Mouse (Mus musculus): ENCODE measurements around the gene Bank1. TPM values are rescaled to one million over a fixed set of nuclear protein-coding genes. Genes with fewer than 3 reads are reported as not detected.

Gene Bank1
- polyA plus RNA-seq, 1 experiment from 2014 or later: 0.22 TPM

DNA sequence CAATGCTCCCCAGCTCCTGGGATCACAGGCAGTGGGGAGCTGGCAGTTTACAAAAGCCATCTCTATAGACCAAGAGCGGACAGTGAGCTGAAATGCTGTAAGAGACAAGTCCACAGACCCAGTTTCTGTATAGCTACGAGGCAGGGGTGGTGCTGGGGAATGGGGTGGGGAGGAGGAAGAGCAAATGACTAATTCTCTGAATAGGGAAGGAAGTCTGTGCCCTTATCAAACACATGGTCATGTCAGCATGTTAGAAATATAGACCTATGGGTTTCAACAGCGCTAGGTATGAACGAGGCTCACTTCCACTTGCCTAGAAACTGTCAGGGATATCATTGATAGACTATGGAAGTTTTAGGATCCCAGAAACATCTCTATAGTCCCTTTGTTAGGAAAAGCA lies 73.0 kb downstream of the Bank1 start:
- DNase-seq (ENCODE audit: low spot score) (no peak), ATAC-seq (replicated peaks; ENCODE audit: insufficient number of reproducible peaks, low FRiP score, low TSS enrichment, low read depth) (no peak)
- H3K4me3 ChIP-seq (ENCODE audit: low read depth, low read length): no peak overlapping the region

GRCm38 (mm10) chr3:136251578-136251977 lies 74.3 kb downstream of the Bank1 start:
- Histone ChIP-seq H3K4me3 (ENCODE audit: low read depth, low read length) (no peak overlapping the region), H3K4me1 (ENCODE audit: control insufficient read depth, insufficient read depth, low read length) (no peaks in the 10 kb centered on the region), H3K36me3 (replicated peaks; ENCODE audit: control insufficient read depth, insufficient read depth, low read depth, low read length) (no peaks in the 10 kb centered on the region), H3K27ac (replicated peaks; ENCODE audit: low read depth, low read length) (no peak overlapping the region), H3K9ac (replicated peaks; ENCODE audit: low read length) (no peak overlapping the region), H3K9me3 (replicated peaks; ENCODE audit: control insufficient read depth, low read length) (no peaks in the 10 kb centered on the region), H3K4me2 (ENCODE audit: low read depth, low read length) (no peak overlapping the region), H3K27me3 (ENCODE audit: control insufficient read depth, insufficient read depth, low read length) (no peaks in the 10 kb centered on the region)
- DNase-seq (ENCODE audit: low spot score) (no peak), ATAC-seq (replicated peaks; ENCODE audit: insufficient number of reproducible peaks, low FRiP score, low TSS enrichment, low read depth) (no peak)
- WGBS: 88% methylated on average over 4 of the region's 4 CpGs

More for the DNA sequence above, 73.0 kb downstream of the Bank1 start:
- no peak overlapping the region for H3K9ac ChIP-seq (replicated peaks; ENCODE audit: low read length)
- H3K4me1 ChIP-seq (ENCODE audit: control insufficient read depth, insufficient read depth, low read length): no peaks in the 10 kb centered on the region
- WGBS: 70% methylated on average over 4 of the region's 4 CpGs
- no peaks in the 10 kb centered on the region for H3K9me3 ChIP-seq (replicated peaks; ENCODE audit: control insufficient read depth, low read length)
- no peak overlapping the region for H3K27ac ChIP-seq (replicated peaks; ENCODE audit: low read depth, low read length)
- H3K36me3 ChIP-seq (replicated peaks; ENCODE audit: control insufficient read depth, insufficient read depth, low read depth, low read length): no peaks in the 10 kb centered on the region
- H3K4me2 ChIP-seq (ENCODE audit: low read depth, low read length): no peak overlapping the region
- no peaks in the 10 kb centered on the region for H3K27me3 ChIP-seq (ENCODE audit: control insufficient read depth, insufficient read depth, low read length)

DNA sequence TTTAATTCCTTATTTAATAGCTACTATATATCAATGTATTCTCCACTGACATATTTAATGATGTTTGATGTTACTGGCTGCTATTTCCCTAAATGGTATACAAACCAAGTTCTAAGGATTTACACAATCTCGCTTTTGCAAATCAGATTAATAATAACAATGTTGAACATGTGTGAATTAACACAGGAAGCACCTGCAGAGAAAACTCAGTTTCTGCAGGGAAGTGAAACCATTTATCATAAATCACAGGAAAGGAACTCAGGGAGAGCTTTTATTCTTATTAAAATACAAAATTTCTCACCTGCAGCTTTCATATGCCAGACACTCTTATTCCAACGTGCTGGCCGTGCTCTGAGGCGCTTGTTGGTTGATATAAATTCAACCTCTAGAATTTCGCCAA lies 78.5 kb downstream of the Bank1 start:
- Histone ChIP-seq H3K27ac (replicated peaks; ENCODE audit: low read depth, low read length) (no peak overlapping the region), H3K4me2 (ENCODE audit: low read depth, low read length) (no peak overlapping the region), H3K27me3 (ENCODE audit: control insufficient read depth, insufficient read depth, low read length) (no peaks in the 10 kb centered on the region), H3K4me3 (ENCODE audit: low read depth, low read length) (no peak overlapping the region), H3K9me3 (replicated peaks; ENCODE audit: control insufficient read depth, low read length) (no peaks in the 10 kb centered on the region), H3K9ac (replicated peaks; ENCODE audit: low read length) (no peak overlapping the region), H3K36me3 (replicated peaks; ENCODE audit: control insufficient read depth, insufficient read depth, low read depth, low read length) (no peaks in the 10 kb centered on the region), H3K4me1 (ENCODE audit: control insufficient read depth, insufficient read depth, low read length) (no peaks in the 10 kb centered on the region)
- 81% methylated on average over 5 of the region's 5 CpGs for WGBS
- ATAC-seq (replicated peaks; ENCODE audit: insufficient number of reproducible peaks, low FRiP score, low TSS enrichment, low read depth) (no peak), DNase-seq (ENCODE audit: low spot score) (no peak)

GRCm38 (mm10) chr3:136244931-136245330 lies 80.9 kb downstream of the Bank1 start:
- ATAC-seq (replicated peaks; ENCODE audit: insufficient number of reproducible peaks, low FRiP score, low TSS enrichment, low read depth) (no peak), DNase-seq (ENCODE audit: low spot score) (no peak)
- Histone ChIP-seq H3K27ac (replicated peaks; ENCODE audit: low read depth, low read length) (no peak overlapping the region), H3K9ac (replicated peaks; ENCODE audit: low read length) (no peak overlapping the region), H3K36me3 (replicated peaks; ENCODE audit: control insufficient read depth, insufficient read depth, low read depth, low read length) (no peaks in the 10 kb centered on the region), H3K4me3 (ENCODE audit: low read depth, low read length) (no peak overlapping the region), H3K4me1 (ENCODE audit: control insufficient read depth, insufficient read depth, low read length) (no peaks in the 10 kb centered on the region), H3K9me3 (replicated peaks; ENCODE audit: control insufficient read depth, low read length) (no peaks in the 10 kb centered on the region), H3K4me2 (ENCODE audit: low read depth, low read length) (no peak overlapping the region), H3K27me3 (ENCODE audit: control insufficient read depth, insufficient read depth, low read length) (no peaks in the 10 kb centered on the region)
- 45% methylated on average over 2 of the region's 2 CpGs for WGBS

DNA sequence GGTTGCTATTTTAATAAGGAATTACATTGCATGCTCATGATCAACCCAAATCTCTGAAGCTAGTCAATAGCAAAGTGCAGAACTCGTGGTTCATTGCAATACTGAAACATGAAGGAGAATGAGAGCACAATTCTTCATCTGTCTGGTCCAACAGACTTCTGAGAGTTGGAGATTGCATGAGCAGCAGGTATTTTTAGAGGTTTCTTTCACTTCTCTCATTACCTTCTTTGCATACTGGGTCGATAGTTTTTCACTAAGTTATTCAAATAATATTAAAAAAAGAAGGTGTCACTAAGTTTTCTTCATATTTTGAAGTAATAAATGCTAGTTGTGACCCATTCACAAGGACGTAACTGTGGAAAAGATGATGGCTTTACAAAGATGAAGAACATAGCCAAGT lies 87.1 kb downstream of the Bank1 start:
- no peak overlapping the region for H3K4me2 ChIP-seq (ENCODE audit: low read depth, low read length)
- no peak overlapping the region for H3K27ac ChIP-seq (replicated peaks; ENCODE audit: low read depth, low read length)
- no peaks in the 10 kb centered on the region for H3K36me3 ChIP-seq (replicated peaks; ENCODE audit: control insufficient read depth, insufficient read depth, low read depth, low read length)
- no peaks in the 10 kb centered on the region for H3K4me1 ChIP-seq (ENCODE audit: control insufficient read depth, insufficient read depth, low read length)
- H3K9me3 ChIP-seq (replicated peaks; ENCODE audit: control insufficient read depth, low read length): no peaks in the 10 kb centered on the region
- H3K4me3 ChIP-seq (ENCODE audit: low read depth, low read length): no peak overlapping the region
- no peaks in the 10 kb centered on the region for H3K27me3 ChIP-seq (ENCODE audit: control insufficient read depth, insufficient read depth, low read length)
- ATAC-seq (replicated peaks; ENCODE audit: insufficient number of reproducible peaks, low FRiP score, low TSS enrichment, low read depth) (no peak), DNase-seq (ENCODE audit: low spot score) (no peak)
- 85% methylated on average over 3 of the region's 3 CpGs for WGBS
- H3K9ac ChIP-seq (replicated peaks; ENCODE audit: low read length): no peak overlapping the region

- Histone ChIP-seq H3K27me3 (ENCODE audit: control insufficient read depth, insufficient read depth, low read length) (no peaks in the 10 kb centered on the region), H3K4me3 (ENCODE audit: low read depth, low read length) (no peak overlapping the region), H3K9me3 (replicated peaks; ENCODE audit: control insufficient read depth, low read length) (no peaks in the 10 kb centered on the region), H3K4me2 (ENCODE audit: low read depth, low read length) (no peak overlapping the region), H3K27ac (replicated peaks; ENCODE audit: low read depth, low read length) (no peak overlapping the region), H3K9ac (replicated peaks; ENCODE audit: low read length) (no peak overlapping the region), H3K36me3 (replicated peaks; ENCODE audit: control insufficient read depth, insufficient read depth, low read depth, low read length) (no peaks in the 10 kb centered on the region), H3K4me1 (ENCODE audit: control insufficient read depth, insufficient read depth, low read length) (no peaks in the 10 kb centered on the region)
- WGBS: 74% methylated on average over 2 of the region's 2 CpGs
- DNase-seq (ENCODE audit: low spot score) (no peak), ATAC-seq (replicated peaks; ENCODE audit: insufficient number of reproducible peaks, low FRiP score, low TSS enrichment, low read depth) (no peak)
These were observed 92.4 kb downstream of the Bank1 start for GRCm38 (mm10) chr3:136233507-136233906.

DNA sequence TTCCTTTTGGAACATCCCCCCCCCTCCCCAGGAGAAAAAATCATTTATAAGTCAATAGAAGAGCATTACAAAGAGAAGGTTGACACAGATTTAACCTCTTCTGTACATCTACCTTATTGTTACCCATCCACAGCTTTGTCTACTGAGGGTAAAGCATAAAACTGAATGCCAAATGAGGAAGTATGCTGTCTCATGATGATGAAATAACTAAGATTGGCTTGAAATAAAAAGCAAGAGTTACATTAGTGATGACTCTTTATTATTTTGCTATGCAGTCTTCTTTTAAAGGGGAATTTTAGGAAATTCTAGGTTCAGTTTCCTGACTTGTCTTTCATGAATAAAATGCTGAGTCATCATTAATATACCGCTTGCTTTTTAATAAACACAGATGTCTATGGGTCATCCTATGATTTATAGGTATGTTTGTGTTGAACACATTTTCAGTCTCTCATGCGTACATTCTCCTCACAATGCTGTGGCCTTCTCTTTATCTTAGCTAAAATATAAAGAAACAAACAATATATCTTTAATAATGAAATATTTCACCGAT lies 95.2 kb downstream of the Bank1 start:
- H3K9me3 ChIP-seq (replicated peaks; ENCODE audit: control insufficient read depth, low read length): no peaks in the 10 kb centered on the region
- H3K4me3 ChIP-seq (ENCODE audit: low read depth, low read length): no peak overlapping the region
- H3K27me3 ChIP-seq (ENCODE audit: control insufficient read depth, insufficient read depth, low read length): no peaks in the 10 kb centered on the region
- no peaks in the 10 kb centered on the region for H3K36me3 ChIP-seq (replicated peaks; ENCODE audit: control insufficient read depth, insufficient read depth, low read depth, low read length)
- no peak overlapping the region for H3K4me2 ChIP-seq (ENCODE audit: low read depth, low read length)
- WGBS: 96% methylated on average over 3 of the region's 3 CpGs
- DNase-seq (ENCODE audit: low spot score): no peak
- H3K27ac ChIP-seq (replicated peaks; ENCODE audit: low read depth, low read length): no peak overlapping the region
- H3K4me1 ChIP-seq (ENCODE audit: control insufficient read depth, insufficient read depth, low read length): no peaks in the 10 kb centered on the region
- no peak for ATAC-seq (replicated peaks; ENCODE audit: insufficient number of reproducible peaks, low FRiP score, low TSS enrichment, low read depth)
- H3K9ac ChIP-seq (replicated peaks; ENCODE audit: low read length): no peak overlapping the region

DNA sequence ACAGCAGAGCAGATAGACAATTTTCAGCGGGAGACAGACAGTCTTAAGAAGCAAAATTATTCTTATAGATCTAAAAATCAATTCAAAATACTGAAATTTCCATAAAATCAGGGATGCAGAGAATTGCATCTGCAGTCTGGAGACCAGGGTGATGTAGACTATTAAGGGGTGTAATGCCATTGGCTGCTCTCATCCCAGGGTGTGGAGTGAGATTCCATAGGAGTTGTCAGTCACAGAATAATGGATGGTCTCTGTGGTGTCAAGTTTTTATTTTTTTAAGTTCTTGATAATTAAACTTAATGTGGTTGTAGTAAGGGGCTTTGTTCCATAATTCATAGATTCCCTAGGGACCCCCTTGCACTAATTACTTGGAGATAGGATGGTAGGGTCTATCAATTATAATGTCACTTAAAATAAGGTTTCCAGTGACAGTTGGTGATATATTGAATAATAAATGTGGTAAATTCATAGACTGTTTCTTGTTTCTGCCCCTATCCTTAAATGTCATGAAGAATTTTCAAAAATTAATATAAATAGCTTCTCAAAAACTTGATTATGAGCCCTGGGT lies 136.1 kb downstream of the Bank1 start:
- no peak overlapping the region for H3K27ac ChIP-seq (replicated peaks; ENCODE audit: low read depth, low read length)
- no peak overlapping the region for H3K4me3 ChIP-seq (ENCODE audit: low read depth, low read length)
- no peaks in the 10 kb centered on the region for H3K4me1 ChIP-seq (ENCODE audit: control insufficient read depth, insufficient read depth, low read length)
- no peaks in the 10 kb centered on the region for H3K36me3 ChIP-seq (replicated peaks; ENCODE audit: control insufficient read depth, insufficient read depth, low read depth, low read length)
- 74% methylated on average over 1 of the region's 1 CpGs for WGBS
- no peaks in the 10 kb centered on the region for H3K27me3 ChIP-seq (ENCODE audit: control insufficient read depth, insufficient read depth, low read length)
- DNase-seq (ENCODE audit: low spot score): no peak
- no peaks in the 10 kb centered on the region for H3K9me3 ChIP-seq (replicated peaks; ENCODE audit: control insufficient read depth, low read length)
- no peak overlapping the region for H3K9ac ChIP-seq (replicated peaks; ENCODE audit: low read length)
- H3K4me2 ChIP-seq (ENCODE audit: low read depth, low read length): no peak overlapping the region
- no peak for ATAC-seq (replicated peaks; ENCODE audit: insufficient number of reproducible peaks, low FRiP score, low TSS enrichment, low read depth)

All from embryonic facial prominence, embryonic 11.5 days (tissue).